Mouse (Mus musculus) regulatory T cell (primary cell): Measurements from ENCODE around the gene Btbd35f15.

Experiments
- in situ Hi-C: fragments of 300-600 bp; cut with MboI, MseI; formaldehyde crosslinking; loops from one replicate; pipeline ENCODE4 v1.15.1; 2025; ENCODE audit warnings: high pct_unique_total_duplicates

Btbd35f15 gene

DNA sequence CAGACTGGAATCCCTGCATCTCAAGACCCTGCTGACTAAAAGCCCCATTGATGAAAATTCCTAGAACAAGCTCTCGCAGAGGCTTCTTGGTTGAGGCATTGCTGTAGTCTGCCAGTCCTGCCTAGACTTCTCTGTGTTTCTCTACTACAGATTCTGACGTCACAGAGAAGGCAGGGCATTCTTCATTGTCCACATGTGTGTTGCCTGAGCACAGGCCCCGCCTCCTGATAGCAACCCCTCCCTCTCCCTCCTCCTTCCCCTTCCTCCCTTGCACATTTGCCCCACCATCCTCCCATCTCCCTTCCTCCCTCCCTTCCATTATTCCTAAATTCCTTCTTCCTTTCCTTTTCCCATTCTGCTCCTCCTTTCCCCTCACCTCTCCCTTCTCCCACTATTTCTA, at the start of gene Btbd35f15:
Gene Btbd35f15, minus strand, starts transcription at position 101 of the 400 bp plus-strand sequence.
- in situ Hi-C loops, result loop anchor here (25.0 kb wide), 1 partner anchor 115 kb away; no protein-coding TSS in a partner anchor
